Mouse (Mus musculus): ENCODE measurements around the gene Ampd2. TPM values are rescaled to one million over a fixed set of nuclear protein-coding genes. Genes with fewer than 3 reads are reported as not detected.
A peak's percentile ranks its signal among the peaks of the same experiment; 100 is the strongest.

Gene Ampd2
- total and polyA plus RNA-seq, 2 experiments from 2014 or later, result 58.8 to 79.8 TPM

- H3K4me2 ChIP-seq (ENCODE audit: low read depth, low read length, poor library complexity, severe bottlenecking), result peak overlapping the region; percentile 94; the same call in 1 of the 2 replicates
- no peak overlapping the region for H3K27ac ChIP-seq (ENCODE audit: low read depth, low read length)
- WGBS, result 77% methylated on average over 4 of the region's 4 CpGs
- H3K4me1 ChIP-seq (ENCODE audit: insufficient read depth, low read length), result peaks cover 25% of the 10 kb centered on the region; the same call in 1 of the 2 replicates
- H3K36me3 ChIP-seq (ENCODE audit: insufficient read depth, low read length), result peaks cover 12% of the 10 kb centered on the region
- H3K9me3 ChIP-seq (ENCODE audit: low read length), result no peaks in the 10 kb centered on the region
- DNase-seq (ENCODE audit: low spot score), result no peak
- ATAC-seq (ENCODE audit: low FRiP score), result no peak
- H3K9ac ChIP-seq (replicated peaks; ENCODE audit: low read length, poor library complexity, severe bottlenecking), result no peak overlapping the region
- H3K4me3 ChIP-seq (ENCODE audit: low read depth, low read length), result peak overlapping the region; percentile 65; the same call in 1 of the 2 replicates
- H3K27me3 ChIP-seq (ENCODE audit: insufficient read depth, low read length), result no peaks in the 10 kb centered on the region
- no peak for TF ChIP-seq CTCF (IDR thresholded peaks at IDR 0.05)
These were observed 2.5 kb downstream of the Ampd2 start for GRCm38 (mm10) chr3:108083904-108084407.

DNA sequence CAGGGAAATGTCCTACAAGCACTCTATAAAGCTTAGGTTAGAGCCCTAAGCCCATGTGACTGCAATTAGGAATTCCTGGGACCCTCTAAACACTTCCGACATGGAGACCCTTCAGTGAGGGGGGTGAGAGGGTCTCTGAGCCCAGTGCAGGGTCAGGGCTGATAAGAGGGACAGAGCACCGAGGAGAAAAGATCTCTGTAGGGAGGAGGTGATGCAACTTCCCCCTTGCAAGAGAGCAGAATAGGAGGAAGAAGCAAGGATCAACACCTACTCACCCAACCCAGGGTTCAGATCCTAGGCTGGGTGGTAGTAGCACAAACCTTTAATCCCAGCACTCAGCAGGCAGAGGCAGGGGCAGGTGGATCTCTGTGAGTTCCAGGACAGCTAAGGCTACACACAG is 3.3 kb downstream of the Ampd2 start:
- Histone ChIP-seq H3K4me3 (ENCODE audit: low read depth, low read length) (no peak overlapping the region), H3K9ac (replicated peaks; ENCODE audit: low read length, poor library complexity, severe bottlenecking) (no peak overlapping the region), H3K4me2 (ENCODE audit: low read depth, low read length, poor library complexity, severe bottlenecking) (no peak overlapping the region), H3K27ac (ENCODE audit: low read depth, low read length) (no peak overlapping the region), H3K9me3 (ENCODE audit: low read length) (no peaks in the 10 kb centered on the region), H3K4me1 (ENCODE audit: insufficient read depth, low read length) (peaks cover 25% of the 10 kb centered on the region; the same call in 1 of the 2 replicates), H3K36me3 (ENCODE audit: insufficient read depth, low read length) (peaks cover 18% of the 10 kb centered on the region), H3K27me3 (ENCODE audit: insufficient read depth, low read length) (no peaks in the 10 kb centered on the region)
- TF ChIP-seq CTCF (IDR thresholded peaks at IDR 0.05), result no peak
- no peak for ATAC-seq (ENCODE audit: low FRiP score)
- WGBS, result 54% methylated on average over 2 of the region's 2 CpGs
- DNase-seq (ENCODE audit: low spot score), result no peak

- WGBS, result 57% methylated on average over 1 of the region's 1 CpGs
- Histone ChIP-seq H3K9ac (replicated peaks; ENCODE audit: low read length, poor library complexity, severe bottlenecking) (no peak overlapping the region), H3K27me3 (ENCODE audit: insufficient read depth, low read length) (no peaks in the 10 kb centered on the region), H3K4me1 (ENCODE audit: insufficient read depth, low read length) (peaks cover 25% of the 10 kb centered on the region; the same call in 1 of the 2 replicates), H3K4me2 (ENCODE audit: low read depth, low read length, poor library complexity, severe bottlenecking) (peak overlapping the region; percentile 30; the same call in 1 of the 2 replicates), H3K36me3 (ENCODE audit: insufficient read depth, low read length) (peaks cover 22% of the 10 kb centered on the region), H3K4me3 (ENCODE audit: low read depth, low read length) (no peak overlapping the region; the same call in 1 of the 2 replicates), H3K9me3 (ENCODE audit: low read length) (no peaks in the 10 kb centered on the region), H3K27ac (ENCODE audit: low read depth, low read length) (0 out of 2 replicates have a peak overlapping the region, but pooled peaks have one; percentile 3)
- ATAC-seq (ENCODE audit: low FRiP score) (no peak), DNase-seq (ENCODE audit: low spot score) (peak; percentile 55)
- TF ChIP-seq CTCF (IDR thresholded peaks at IDR 0.05), result no peak
These were observed 4.1 kb downstream of the Ampd2 start for GRCm38 (mm10) chr3:108082251-108082875.

- no peak overlapping the region for H3K27ac ChIP-seq (ENCODE audit: low read depth, low read length)
- 40% methylated on average over 4 of the region's 4 CpGs for WGBS
These were observed 4.8 kb downstream of the Ampd2 start for GRCm38 (mm10) chr3:108081681-108082080.

DNA sequence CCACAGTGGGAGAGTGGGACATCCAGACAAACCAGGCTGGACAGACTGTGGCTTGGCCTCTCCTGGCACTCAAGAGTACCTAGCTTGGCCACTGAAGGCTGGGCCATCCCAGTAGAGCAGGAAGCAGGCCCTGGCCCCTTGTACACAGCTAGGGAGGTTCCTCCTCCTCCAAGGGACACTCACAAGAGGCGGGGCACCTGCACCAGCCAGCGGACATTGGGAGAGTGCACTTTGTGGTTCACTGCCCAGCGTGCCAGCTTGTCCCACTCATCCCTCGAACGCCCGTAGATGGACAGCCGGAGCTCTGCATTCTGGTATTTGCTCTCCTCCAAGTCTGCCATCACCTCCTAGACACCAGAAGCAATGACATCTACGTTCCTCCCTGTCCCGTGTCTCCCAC is 9.6 kb downstream of the Ampd2 start:
- H3K4me1 ChIP-seq (ENCODE audit: insufficient read depth, low read length), result no peaks in the 10 kb centered on the region
- no peak overlapping the region for H3K27ac ChIP-seq (ENCODE audit: low read depth, low read length)
- TF ChIP-seq CTCF (IDR thresholded peaks at IDR 0.05), result no peak
- no peaks in the 10 kb centered on the region for H3K27me3 ChIP-seq (ENCODE audit: insufficient read depth, low read length)
- DNase-seq (ENCODE audit: low spot score) (no peak), ATAC-seq (ENCODE audit: low FRiP score) (no peak)
- no peak overlapping the region for H3K4me2 ChIP-seq (ENCODE audit: low read depth, low read length, poor library complexity, severe bottlenecking)
- no peak overlapping the region for H3K9ac ChIP-seq (replicated peaks; ENCODE audit: low read length, poor library complexity, severe bottlenecking)
- WGBS, result 90% methylated on average over 9 of the region's 9 CpGs
- peaks cover 53% of the 10 kb centered on the region for H3K36me3 ChIP-seq (ENCODE audit: insufficient read depth, low read length)
- H3K4me3 ChIP-seq (ENCODE audit: low read depth, low read length), result no peak overlapping the region
- no peaks in the 10 kb centered on the region for H3K9me3 ChIP-seq (ENCODE audit: low read length)

More at GRCm38 (mm10) chr3:108081681-108082080, 4.8 kb downstream of the Ampd2 start:
- peak overlapping the region; percentile 30; the same call in 1 of the 2 replicates for H3K4me2 ChIP-seq (ENCODE audit: low read depth, low read length, poor library complexity, severe bottlenecking)
- H3K36me3 ChIP-seq (ENCODE audit: insufficient read depth, low read length), result peaks cover 28% of the 10 kb centered on the region
- H3K9me3 ChIP-seq (ENCODE audit: low read length), result no peaks in the 10 kb centered on the region
- no peaks in the 10 kb centered on the region for H3K27me3 ChIP-seq (ENCODE audit: insufficient read depth, low read length)
- no peak overlapping the region for H3K4me3 ChIP-seq (ENCODE audit: low read depth, low read length)
- ATAC-seq (ENCODE audit: low FRiP score), result no peak
- H3K9ac ChIP-seq (replicated peaks; ENCODE audit: low read length, poor library complexity, severe bottlenecking), result no peak overlapping the region
- H3K4me1 ChIP-seq (ENCODE audit: insufficient read depth, low read length), result peaks cover 23% of the 10 kb centered on the region; the same call in 1 of the 2 replicates
- no peak for TF ChIP-seq CTCF (IDR thresholded peaks at IDR 0.05)
- DNase-seq (ENCODE audit: low spot score), result no peak

DNA sequence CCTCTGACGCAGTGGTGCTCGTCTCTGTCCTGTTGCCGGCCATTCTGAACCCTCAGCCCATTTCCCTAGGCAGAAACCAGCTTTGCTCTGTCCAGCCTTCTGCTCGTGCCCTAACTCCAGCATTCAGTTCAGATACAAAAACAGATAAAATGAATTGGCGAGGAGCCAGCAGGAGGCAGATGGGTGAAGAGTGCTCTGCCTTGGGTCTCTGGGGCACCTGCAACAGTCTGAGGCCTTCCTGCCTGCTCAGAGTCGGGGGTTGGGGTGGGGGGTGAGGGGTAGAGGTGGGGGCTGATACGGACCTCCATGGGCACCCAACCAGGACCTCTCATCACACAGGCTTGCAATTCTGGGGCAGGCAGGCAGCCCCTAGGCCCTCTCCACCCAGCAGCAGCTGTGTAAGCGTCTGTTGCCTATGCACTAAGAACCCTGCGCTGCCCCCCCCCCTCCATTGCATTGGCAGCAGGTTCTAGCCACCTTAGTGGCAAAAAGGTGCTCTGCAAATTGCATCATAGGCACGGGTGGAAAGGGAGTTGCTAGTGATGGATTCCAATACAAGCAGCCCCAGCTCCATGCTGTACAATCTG is 13.4 kb downstream of the Ampd2 start:
- TF ChIP-seq CTCF (IDR thresholded peaks at IDR 0.05), result no peak
- Histone ChIP-seq H3K27ac (ENCODE audit: low read depth, low read length) (no peak overlapping the region), H3K27me3 (ENCODE audit: insufficient read depth, low read length) (no peaks in the 10 kb centered on the region), H3K9me3 (ENCODE audit: low read length) (no peaks in the 10 kb centered on the region), H3K9ac (replicated peaks; ENCODE audit: low read length, poor library complexity, severe bottlenecking) (no peak overlapping the region), H3K36me3 (ENCODE audit: insufficient read depth, low read length) (peaks cover 35% of the 10 kb centered on the region), H3K4me3 (ENCODE audit: low read depth, low read length) (no peak overlapping the region), H3K4me1 (ENCODE audit: insufficient read depth, low read length) (no peaks in the 10 kb centered on the region), H3K4me2 (ENCODE audit: low read depth, low read length, poor library complexity, severe bottlenecking) (no peak overlapping the region)
- DNase-seq (ENCODE audit: low spot score) (peak; percentile 24), ATAC-seq (ENCODE audit: low FRiP score) (0 out of 2 replicates have a peak, but pooled peaks have one; percentile 14)
- WGBS, result 58% methylated on average over 10 of the region's 10 CpGs

Data from midbrain, postnatal 0 days (tissue).